Mouse (Mus musculus) fibroblast of lung, adult 2 months (primary cell): ENCODE data around the gene Gpat3.

Source experiments
- DNase-seq: peaks from one replicate; pipeline ENCODE4 v3.0.0-alpha.2; 2011; ENCODE audit warnings: low read depth

Gene Gpat3

DNA sequence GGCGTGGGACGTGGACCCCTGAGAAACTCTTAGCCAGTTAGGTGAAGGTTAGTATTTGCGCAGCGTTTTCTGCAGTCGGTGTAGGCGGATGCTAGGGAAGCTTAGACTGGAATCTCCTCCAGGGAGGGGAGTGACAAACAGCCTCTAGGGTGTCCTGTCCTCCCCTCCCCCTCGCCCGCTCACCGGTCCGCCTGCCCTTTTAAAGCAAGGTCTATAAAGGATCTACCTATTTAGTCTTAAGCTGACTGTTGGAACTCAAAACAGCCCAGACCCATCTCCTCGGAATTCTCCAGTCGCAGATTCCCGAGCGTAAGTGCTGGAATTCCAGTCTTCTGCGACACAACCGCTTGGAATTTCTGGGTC is at the start of gene Gpat3:
Gpat3 (plus strand) TSS at position 229 of the 363 bp plus-strand sequence.
- DNase-seq = no peak

DNA sequence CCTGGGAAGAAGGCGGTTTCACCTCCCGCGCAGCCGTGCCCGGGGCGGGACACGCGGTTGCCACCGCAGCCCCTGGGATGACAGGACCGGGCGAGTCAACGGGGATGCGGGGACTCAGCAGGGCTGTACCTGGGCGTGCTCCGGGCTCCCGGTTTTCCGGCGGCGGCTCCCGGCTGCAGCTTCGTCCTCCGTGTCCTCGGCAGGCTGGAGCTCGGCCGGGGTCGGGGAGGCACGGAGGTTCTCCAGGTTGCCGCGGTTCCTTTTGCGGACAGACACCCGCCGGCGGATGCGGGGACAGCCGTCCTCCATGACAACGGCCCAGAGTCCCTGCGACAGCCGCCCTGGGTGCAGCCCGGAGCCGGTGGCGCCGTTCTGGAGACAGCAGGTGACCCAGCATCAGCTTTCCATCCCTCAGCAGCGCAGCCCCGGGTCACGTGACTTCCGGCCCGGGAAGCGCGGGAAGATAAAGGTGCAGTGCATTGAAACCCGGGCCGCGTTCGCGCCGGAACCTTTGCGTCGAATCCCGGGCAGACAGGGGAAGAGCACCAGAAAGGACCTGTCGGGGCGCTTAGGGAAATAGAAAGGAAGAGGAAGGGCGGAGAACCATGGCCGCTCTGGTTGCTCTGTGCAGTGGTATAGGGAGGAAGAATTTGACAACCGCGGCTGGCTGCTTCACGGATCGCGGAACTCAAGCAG is 47.2 kb upstream of the Gpat3 start, which contains the start of the genes Helq and Mrps18c:
Helq (minus strand) TSS at position 434 of the 696 bp plus-strand sequence.
Mrps18c (plus strand) TSS at position 463 of the 696 bp plus-strand sequence.
- peak; percentile 76 for DNase-seq

DNA sequence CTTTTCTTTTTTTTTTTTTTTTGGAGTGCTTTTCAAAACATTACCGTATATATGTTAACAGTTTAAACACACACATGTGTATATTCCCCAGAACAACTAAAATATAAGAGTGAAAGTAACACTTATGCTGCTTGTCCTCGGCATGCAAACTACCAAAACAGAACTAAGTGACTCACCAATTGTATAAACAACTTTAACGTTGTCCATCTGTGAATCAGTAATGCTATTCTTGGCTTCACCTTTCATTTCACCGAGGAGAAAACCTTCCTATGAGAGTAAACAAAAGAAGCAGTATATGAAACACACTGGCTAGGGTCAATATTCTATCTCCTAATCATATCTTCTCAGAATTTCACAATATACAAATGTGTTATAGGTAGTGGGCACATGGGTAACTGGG is 27.2 kb upstream of the Gpat3 start:
- no peak for DNase-seq

DNA sequence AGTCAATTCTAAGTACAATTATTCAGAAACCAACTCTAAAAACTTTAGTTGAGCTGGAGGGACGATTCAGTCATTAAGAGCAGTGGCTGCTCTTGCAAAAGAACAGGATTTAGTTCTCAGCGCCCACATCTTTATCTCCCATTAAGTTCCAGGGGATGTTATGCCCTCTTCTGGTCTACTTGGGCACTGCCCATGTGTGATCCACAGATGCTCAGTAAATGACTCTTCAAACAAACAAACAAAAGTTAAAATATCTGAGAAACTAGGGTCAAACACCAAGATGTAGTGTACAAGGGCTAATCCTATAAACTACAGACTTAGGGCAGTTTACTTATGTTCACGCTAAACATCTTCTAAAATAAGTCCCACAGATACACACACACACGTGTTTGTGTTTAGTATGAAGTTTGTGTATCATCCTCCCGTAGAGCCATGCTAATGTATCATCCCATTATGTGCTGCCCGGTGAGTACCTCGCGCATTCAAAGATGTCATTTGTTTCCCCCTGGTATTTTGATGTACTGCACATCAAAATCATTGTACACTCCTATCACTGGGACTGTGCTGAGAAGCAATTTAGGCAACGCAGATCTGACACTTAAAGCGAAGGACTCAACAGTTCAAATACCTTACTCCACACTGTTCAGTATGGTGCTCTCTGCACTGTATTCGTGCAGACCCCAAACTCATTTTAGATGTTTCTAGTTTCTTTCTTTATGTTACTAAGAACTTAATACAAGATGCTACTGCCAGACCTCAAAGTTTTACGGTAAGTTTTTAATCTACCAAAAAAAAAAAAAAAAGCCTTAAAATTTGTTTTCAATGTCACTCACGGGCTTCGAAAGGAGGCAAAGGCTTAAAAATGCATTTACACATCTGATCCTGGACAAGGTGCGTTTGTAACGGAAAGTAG is 25.7 kb upstream of the Gpat3 start:
- DNase-seq = no peak

DNA sequence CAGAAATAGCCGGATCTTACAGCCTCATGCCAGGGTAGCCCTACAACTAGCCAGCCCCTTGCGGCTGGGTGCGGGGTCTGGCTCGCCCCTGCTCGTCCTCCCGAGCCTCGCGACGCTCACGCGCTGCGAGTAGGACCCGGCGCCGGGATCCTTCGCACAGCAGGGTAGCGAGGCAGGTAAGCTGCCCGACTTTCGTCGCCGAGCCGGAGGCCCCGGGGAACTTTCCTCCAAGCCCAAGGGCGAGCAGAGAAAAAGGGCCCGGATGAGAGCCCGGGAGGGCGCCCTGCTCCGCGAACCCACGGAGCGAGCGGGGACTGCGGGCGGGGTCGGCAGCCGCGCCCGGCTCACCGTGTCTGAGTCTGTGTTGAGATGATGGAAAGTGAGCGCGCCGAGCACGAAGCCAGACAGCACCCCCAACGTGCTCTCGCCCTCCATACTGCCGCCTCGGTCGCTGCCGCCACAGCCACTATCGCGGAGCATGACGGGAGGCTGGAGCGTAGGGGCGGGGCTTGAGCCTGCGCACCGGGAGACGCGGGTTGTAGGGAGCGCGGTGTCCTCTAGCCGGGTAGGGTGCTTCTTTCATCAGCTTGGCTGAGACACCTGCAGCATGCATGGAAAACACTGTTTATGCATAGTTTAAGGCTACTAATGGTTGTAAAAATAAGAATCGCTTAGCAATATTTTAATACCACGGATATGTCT is 24.9 kb upstream of the Gpat3 start, which contains the start of gene Abraxas1:
Abraxas1 (minus strand) TSS at position 483 of the 702 bp plus-strand sequence.
- DNase-seq = peak; percentile 36

DNA sequence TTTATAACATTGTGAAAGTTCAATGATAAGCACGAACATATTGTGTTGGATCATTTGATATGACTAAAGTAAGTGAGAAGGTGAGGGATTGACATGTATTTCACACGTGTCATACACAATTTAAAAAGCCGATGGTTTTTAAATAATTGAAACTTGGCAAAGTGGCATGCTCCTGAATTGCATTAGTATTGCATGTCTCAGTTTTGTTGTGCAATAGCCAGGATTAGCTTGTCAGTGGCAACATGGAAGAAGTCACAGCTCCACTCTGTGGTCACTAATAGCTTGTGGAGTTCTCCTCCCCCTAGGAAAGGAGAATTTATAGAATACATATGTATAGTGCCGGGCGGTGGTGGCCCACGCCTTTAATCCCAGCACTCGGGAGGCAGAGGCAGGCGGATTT is 24.1 kb upstream of the Gpat3 start:
- no peak for DNase-seq

DNA sequence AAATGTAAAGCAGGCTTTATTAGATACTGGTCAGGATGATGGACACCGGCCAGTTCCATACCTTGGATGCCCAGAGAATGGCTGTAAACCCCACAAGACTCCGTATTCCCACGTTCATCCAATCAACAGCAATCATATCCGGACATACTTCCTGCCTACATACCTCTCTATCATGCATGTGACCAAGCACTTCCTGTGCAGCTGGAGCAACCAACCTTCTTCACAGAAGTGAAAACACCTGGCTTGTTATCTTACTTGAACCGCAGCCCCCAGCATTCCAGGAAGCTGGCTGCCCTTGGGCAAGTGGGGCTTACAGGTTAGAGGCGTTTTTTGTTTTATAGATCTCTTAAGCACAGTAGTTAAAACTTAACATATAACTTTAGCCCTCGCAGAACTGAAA is 22.7 kb upstream of the Gpat3 start:
- no peak for DNase-seq

DNA sequence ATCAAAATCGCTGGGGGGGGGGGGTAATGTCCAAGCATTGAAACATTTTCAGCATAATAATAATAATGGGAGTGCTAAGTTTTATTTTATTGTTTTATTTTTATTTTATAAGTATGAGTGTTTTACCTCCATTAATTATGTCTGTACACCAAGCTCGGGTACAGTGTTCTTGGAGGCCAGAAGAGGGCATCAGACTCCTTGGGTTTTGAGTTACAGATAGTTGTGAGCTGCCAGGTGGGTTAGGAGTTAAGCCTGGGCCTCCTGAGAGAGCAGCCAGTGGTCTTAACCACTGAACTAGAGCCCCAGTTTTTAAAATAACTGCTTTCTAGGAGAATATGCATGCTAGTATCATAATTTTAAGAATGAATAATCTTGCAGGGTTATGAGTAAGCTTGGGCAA is 19.5 kb upstream of the Gpat3 start:
- no peak for DNase-seq

DNA sequence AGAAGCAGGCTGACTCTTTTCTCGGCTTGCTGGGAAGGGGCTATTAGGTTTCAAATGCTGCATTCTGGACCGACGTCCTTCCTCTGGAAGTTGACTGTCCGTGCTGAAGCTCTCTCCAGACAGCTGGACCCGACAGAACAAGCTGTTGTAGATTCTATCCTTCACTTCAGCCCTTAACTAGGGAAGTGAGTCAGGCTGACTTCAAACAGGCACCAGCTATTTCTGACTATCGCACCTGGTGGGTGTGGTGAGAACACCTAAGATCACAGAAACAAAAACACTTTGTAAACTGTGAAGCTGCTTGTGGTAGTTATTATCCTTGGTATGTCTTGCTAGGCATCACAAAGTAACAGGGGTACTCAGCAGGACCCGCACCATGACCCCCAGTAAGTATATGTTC is 19.0 kb upstream of the Gpat3 start:
- no peak for DNase-seq

DNA sequence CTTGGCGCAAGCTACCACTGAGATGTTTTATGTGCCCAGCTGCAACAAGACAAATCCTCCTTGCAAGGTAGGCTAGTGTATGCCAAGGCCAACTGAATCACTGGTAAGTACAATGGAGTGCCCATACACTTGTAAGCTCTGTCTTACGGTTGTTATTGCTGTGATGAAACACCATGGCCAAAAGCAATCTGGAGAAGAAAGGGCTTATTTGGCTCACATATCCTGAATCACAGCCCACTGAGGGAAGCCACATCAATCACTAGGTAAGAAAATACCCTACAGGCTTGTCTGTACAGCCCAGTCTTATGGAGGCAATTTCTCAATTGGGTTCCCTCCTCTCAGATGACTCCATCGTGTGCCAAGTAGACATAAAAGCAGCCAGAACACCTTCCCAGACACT is 16.8 kb upstream of the Gpat3 start:
- DNase-seq = no peak

DNA sequence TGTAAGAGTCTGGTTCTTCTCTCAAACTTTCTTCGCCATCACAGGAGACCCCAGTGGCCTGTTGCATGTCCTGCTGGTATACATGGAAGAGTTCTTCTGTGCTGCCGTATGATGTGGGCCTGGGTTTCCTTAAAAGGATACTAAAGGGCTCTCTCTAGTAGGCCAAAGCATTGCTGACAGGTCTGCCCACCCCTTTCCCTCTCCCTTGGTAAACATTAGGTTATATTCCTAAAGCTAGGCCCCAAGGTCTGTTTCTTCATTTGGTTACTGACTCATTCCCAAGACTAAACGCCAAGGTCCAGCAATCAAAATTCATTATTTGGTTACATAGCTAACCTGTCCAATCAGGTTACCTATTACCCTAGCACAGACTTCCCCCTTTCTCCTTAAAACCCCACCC is 12.8 kb upstream of the Gpat3 start:
- DNase-seq = no peak

DNA sequence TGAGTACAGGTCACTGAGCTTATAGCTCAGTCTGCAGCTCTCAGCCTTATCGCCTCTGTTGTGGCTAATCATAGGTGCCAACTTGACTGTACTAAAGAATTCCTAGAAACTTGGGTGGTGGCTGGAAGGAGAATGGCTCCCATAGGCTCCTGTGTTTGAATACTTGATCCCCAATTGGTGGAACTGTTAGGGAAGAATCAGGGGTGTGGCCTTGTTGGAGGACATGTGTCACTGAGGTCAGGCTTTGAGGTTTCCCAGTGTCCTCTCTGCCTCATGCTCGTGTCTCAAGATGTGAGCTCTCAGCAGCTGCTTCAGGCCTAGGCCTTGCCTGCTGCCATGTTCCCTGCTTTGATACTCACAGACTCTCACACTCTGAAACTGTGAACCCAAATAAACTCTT is 11.7 kb upstream of the Gpat3 start:
- no peak for DNase-seq

DNA sequence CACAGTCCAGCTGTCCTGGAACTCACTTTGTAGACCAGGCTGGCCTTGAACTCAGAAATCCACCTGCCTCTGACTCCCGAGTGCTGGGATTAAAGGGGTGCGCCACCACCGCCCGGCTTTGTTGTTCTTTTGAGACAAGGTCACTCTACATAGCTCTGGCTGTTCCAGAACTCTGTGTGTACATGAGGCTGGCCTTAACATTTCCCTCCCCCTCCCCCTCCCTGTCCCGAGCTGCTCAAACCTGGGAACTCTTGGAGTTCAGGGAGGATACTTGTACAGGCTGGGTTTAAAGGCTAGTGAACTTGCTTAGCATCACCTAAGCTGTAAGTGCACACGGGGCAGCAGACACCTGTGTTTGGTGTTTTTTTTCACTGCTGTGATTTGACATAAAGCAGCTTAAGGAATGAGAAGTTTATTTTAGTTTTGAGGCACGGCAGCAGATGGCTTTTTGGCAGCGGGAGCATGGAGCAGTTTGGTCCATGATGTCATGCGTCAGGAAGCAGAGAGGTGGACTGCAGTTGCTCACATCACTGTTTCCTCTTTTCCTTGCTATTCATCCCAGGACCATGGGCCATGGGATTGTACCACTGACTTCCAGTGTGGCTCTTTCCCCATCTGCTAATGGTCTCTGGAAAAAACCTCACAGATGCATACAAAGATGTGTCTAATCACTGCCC is 9.5 kb upstream of the Gpat3 start:
- DNase-seq = no peak

DNA sequence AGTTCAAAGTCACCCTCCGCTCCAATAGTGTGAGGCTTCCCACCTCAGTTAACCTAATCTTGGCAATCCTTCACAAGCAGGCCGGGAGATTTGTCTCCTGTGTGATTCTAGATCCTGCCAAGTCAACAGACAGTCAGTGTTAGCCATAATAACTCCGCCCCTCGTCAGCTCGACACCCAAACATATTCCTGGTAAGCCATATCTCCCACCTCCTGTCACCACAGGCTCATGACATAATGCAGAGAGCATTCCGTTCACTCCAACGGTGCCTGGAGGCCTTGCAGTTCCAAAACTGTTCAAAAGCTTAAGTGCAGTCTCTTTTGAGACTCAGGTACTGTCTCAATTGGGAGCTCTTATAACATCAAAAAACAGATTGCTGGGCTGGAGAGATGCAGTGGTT is 7.6 kb upstream of the Gpat3 start:
- DNase-seq = no peak

DNA sequence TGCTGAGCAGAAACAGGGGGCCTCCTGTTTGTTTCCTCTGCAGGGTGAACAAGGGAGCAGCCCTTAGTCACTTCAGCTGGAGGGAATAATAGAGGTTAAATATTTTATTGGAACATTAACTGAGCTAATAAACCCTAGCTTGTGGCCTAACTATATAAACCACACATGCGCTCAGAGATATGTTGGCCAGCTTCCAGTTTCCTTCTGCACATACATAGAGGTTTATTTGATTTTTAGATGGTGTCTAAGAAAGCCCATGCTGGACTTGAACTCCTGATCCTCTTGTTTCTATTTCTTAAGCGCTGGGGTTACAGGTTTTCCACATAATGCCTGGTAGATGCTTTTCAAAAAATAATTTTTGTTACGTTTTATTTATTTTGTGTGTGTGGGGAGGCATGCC is 1.0 kb upstream of the Gpat3 start:
- no peak for DNase-seq

DNA sequence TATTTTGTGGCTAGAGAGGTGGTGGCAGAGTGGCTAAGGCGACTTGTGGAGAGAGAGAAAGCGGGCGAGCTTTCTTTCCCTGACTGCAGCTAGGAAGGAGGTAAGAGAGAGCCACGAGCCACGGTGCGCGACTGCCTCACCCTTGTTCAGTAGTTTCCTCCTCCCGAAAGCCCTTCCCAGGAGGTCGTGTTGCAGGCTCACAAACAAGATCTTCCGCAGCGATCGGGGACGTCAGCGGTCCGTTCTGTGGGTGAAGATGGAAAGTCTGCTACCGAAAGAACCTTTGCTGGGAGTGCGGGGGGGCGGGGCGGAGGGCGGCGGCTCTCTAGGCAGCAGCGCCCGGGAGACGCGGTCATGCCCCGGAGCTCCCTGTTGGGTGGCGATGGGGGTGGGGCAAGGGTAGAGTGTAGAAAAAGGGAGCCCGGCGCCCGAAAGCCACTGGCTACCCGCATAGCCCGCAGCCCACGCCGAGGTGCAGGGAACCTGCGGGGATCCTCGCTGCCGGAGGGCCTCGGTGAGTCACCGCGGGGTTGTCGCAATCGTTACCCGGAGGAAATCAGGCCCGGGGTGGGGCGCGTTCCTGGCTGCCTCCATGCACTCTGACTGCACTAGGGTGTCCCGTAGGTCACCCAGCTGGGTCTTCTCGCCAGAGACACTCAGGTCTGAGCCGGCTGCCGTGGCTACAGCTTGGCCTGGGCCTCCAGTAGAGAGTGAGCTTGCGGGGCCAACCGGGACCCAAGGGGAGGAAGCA is 510 bp downstream of the Gpat3 start:
- DNase-seq = no peak

DNA sequence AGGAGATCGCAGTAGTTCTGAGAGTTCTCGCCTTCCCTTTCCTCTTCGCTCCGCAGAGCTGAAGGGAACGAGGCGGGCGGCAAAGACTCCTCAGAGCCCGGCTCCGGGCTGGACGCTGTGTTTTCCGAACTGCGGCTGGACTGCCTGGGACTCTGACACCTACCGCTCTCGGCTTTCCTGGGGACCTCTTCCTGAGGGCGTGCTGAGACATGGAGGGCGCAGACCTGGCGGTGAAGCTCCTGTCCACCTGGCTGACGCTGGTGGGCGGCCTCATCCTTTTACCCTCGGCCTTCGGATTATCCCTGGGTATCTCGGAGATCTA is 1.0 kb downstream of the Gpat3 start:
- DNase-seq = no peak

DNA sequence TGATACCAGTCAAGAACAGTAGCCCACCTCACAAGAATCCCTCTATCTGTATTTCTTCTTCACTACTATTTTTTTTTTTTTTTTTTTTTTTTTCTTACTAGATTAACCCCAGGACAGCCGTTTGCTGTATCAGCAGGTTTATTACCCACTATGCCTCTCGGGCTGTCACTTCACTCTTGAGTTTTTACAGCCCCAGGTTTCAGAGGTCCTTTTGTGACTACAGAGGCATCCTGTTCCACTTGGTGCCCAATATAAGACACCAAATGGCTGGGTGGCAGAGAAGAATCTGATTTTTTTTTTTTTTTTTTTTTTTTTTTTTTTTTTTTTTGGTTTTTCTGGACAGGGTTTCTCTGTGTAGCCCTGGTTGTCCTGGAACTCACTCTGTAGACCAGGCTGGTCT is 1.6 kb downstream of the Gpat3 start:
- no peak for DNase-seq

DNA sequence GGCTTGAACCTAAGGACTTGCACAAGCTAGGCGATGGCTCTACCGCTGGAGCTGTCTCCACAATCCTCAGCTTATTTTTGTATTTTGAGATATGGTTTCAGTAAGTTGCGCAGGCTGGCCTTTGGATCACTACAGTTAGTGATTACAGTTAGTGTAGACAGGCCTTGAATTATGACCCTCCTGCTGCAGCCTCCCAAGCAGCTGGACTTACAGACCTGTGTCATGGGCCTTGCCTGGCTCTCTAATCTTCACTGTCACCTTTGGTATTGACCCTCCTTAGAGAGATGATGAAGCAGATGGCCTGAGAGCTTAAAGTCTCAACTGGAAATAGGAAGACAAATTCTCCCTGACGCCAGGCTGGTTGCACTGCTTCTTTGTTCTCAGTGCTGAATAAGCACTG is 8.4 kb downstream of the Gpat3 start:
- no peak for DNase-seq

DNA sequence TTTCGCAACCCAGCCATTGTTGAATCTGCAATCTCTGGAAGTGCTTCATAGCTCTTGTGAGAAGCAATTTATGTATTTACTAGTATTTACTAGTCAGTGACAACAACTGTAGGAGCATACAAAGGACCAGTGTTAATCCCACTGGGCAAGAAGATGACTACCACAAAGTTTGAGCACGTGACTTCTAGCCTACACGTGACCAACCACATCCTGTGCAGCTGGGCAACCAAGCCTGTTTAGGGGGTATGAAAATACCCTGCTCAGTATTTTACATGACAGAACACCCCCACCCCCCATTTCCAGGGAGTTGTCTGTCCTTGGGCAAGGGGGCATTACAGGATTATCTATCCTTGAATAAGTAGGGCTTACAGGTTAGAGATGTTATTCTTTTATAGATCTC is 11.0 kb downstream of the Gpat3 start:
- no peak for DNase-seq

DNA sequence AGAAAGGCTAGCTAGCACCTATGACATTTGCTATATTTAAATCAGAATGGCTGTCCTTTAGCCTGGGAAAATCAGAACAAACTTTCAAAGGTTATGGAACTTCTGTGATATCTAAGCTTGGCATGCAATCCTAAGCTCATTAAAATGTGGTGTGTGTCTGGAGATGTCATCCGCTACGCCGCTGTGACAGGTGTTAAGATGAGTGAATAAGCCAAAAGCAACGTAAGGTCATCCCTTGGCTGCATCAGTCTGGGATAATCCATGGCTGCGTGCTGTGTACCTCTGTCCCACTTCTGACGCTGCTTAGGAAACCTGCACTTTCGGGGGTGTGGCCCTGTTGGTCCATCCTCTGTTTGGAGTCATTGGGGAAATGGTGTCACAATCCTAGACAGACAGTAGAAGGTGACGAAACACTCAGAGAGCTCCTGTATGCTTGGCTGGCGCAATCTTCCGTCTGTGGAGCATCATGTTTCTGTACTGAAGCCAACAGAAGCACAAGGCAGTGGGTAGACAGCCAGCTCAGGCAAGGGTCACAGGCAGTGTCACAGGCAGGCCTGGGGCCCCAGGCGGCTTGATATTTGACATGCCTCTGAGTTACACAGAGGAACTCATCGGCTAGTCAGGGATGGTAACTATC is 15.0 kb downstream of the Gpat3 start:
- no peak for DNase-seq
